Mouse (Mus musculus): ENCODE data around the gene Phf21b.
"Not testable (repeated sequence)": the region's sequence is repeated elsewhere in the genome, so short reads cannot be mapped to it uniquely, and the experiment has no call there.

Phf21b gene

DNA sequence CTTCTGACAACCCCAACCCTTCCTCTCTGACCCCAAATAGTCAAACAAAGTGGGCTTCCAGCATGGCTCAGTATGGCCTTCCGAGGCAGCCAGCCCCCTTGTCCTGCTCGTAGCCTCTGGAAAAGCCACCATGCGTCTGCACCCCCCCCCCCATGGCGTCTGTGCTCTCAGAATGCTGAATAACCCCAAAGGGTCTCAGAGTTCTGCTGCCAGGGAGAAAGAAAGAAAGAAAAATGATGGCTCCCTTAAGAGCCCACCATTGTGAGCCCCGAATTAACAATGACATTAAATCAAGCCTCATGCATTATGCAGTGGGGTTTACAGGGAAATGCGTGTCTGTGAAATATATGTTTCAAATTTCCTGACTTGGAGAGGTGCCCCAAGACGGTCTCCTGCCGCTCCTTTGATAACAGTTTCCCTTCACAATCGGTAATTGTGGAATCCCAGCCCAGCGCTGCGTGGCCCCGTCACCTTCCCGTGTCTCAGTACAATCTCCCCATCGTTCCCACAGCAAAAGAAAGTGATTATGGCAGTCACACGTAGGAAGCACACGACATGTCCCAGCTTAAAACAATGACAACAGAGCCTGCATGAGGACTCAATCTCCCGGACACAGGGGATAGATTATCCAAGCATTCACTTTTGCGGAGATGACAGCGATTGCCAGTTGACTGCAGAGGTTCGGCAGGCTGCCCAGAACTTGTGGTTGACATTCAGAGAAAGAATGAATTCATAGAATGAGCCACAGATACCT lies 80.3 kb downstream of the Phf21b start:
- DNase-seq (ENCODE audit: low spot score) = no peak

DNA sequence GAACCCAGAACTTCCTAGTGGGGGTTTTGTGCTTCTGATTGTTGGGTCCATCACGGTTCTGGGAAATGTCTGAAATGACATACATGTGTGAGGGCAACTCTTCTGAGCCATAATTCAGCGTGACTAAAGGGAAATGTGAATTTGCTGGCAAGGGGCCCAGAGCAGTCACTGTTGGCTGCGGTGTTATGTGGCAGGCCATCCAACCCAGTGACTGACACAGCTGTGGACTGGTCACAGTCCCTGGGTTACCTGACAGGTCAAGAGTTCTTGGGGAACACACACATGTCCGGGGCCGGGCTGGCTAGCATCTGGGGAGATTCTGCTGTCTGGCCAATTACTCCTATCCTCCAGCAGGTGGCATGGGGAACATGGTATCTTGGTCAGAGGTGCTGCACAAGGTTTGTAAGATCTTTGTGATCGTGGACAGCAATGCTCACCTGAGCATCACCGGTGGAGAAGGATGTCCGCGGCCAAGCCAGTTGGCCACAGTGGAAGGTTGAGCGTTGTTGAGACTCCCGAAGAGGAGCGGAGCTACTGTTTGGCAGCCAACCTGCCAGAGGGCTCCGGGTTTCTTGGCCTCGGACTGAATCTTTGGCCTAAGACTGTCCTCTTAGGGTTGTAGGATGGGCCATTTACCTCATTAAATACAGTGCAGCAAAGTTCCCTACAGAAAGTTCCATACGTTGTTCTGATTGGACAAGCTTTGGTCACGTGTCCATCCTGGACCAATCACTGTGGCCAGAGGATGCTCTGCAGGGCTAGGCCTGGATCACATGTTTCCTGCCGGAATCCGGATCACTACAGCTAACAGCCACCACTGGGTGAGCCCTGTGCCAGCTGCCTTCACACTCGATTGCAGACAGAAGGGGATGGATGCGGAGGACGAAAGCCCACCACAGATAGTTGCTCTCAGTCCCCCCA lies 83.4 kb downstream of the Phf21b start:
- no peak for DNase-seq (ENCODE audit: low spot score)

DNA sequence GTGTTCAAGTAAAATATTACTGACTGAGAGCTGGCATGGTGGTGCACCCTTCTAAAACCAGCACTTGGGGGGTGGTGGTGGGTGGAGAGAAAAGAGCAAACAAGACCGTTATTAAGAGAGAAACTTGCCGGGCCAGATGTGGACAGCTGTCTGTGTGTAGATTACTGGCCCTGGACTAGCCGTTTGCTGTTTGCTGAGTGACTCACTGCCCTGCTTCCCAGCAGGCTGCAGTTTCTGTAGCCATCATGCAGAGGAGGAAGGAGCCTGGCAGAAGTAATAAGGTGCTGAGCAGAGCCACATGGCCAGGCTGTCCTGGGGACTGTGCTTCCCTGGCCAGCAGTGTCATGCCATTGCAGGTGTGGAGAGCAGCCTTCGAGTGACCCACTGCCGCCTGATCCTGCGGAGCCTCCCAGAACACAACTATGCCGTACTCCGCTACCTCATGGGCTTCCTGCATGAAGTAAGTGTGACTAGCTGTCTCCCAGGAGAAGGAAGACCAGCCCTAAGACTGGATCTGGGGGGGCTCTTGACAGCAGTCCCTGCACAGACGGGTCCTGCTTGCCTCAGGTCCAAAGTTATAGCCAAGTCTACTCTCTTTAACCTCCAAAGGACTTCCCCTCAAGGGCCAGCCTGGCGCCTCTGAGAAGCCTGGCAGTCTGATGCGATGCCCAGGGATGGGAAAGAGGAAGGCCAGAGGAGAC lies 86.1 kb downstream of the Phf21b start:
- no peak for DNase-seq (ENCODE audit: low spot score)

DNA sequence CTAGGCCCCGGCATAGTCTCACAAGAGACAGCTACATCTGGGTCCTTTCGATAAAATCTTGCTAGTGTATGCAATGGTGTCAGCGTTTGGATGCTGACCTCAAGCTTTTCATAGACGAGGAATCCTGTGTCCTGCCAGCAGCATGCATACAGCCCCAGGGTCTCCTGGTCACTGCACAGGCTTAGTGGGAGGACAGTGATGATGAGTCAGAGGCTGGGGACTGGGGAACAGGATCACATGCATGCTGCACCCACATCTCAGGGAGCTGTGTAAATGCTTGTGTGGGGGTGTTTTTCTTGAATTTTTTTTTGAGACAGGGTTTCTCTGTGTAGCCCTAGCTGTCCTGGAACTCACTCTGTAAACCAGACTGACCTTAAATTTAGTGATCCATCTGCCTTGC lies 87.3 kb downstream of the Phf21b start:
- DNase-seq (ENCODE audit: low spot score) = not testable (repeated sequence)

DNA sequence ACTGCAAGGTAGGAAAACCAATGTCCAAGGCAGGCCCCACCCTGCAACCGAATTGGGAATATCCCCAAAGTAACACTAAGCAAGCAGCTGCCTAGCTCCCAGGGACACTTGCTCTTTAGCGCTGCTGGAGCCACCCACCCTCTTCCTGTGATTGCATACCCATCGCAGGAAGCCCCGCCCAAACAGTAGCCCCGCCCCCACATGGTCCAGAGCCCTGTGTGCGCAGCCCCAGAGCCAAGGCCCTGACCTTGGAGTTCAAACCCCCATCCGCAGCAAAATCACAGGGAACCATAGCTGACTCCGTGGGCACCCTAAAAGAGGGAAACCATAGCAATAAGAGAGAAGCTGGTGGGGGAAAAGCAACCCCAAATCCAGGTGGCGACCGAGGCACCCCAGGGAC lies 89.2 kb downstream of the Phf21b start:
- DNase-seq (ENCODE audit: low spot score) = no peak

DNA sequence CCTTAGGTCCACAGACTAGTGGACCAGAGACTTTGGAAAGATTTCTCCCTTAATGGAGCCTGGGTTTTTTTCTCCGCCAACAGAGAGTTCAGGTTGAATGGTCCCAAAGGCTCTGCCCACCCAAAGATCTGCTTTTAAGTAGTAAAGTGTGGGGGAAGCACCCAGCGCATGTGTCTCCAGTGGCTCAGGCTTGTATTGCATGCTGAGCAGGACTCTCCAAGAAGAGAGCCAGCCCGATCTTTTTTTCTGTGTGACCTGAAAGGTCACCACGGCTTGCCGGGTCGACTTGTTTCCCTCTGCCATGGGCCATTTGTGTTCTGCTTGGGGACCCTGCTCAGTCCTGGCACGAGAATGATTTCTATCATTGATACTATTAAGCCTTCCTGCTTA lies 92.4 kb downstream of the Phf21b start:
- no peak for DNase-seq (ENCODE audit: low spot score)

DNA sequence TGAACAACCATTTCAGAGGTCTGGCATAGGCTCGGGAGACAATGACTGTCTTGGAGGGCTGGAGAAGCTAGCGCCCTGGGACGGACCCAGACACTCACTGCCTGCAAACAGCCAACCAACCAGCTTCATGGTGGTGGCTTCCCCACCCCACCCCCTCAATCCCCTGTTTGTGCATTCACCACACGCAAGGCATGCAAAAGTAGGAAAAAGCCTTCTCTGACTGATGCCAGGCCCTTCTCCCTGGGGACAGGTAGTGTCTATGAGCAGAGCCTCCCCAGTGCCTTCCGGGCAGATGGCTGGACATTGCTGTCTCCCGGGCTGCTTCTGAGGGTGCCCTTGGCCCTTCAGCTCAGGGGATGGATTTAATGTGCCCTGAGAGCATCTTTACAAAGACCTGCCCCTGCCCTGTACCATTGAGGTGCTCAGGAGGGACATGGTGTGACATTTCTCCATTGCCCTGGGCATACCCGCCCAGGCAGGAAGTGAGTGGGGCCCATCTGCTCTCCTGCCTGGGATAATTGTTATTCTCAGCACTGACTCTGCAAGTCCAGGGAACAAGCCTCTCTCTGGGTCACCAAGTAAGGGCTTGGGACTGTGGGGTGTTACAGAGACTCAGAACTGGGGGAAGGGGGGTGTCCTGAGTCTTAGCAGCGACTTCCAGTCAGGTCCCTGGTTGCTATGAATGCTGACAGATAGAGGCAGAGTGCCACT lies 93.0 kb downstream of the Phf21b start:
- DNase-seq (ENCODE audit: low spot score) = no peak

DNA sequence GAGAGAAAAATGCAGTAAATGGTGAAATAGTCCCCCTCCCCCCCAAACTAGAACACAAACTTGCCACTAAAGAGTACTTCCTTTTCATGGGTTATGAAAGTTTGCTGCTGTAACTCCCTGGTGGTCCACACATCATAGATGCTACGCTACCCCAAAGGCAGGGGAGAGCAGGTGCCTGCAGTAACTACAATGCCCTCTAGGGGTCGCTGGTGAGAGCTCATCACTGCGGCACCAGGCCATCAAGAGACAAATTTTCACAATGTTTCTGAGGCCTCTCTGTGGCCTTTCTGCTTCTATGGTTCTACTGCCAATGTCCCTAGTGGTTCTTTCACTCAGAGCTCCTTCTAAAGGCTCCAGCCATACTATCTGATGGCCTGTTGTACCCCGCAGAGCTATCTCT lies 97.4 kb downstream of the Phf21b start:
- DNase-seq (ENCODE audit: low spot score) = no peak

DNA sequence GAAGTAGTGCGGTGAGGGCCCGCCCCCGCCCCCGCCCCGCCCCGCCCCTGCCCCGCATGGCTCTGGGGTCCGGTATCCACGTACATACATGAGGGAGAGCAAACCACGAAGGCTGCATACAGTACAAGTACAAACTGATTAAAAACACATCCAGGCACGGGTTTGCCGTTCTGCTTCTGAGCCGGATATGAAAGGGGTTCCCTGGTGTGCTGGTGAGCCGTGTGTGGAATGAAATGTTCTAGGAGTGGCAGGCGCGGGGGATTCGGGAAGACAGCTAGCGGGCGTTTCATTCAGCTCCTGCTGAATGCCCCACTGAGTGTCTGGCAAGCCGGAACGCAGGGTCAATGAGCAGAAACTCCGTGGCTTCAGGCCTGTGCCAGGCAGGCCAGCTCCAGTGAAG lies 99.4 kb downstream of the Phf21b start:
- no peak for DNase-seq (ENCODE audit: low spot score)

DNA sequence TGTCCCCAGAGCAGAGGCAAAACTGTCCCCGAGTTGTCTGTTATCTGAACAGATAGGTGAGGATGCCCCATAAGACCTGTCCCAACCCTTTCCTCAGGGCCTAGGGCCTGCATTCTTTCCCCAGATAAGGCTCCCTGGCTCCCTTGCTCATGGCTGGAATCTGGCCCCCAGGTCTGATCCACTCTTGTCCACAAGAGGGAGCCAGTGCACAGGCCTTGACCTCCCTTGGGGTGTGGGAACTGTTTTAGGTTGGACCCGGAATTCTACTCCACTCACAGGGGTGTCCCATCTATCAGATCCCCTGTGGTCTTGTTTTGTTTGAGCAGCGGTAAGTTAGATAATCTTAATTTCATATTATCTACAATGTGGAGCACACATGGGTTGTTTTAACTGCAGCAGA lies 100.9 kb downstream of the Phf21b start:
- DNase-seq (ENCODE audit: low spot score) = peak; percentile 69

DNA sequence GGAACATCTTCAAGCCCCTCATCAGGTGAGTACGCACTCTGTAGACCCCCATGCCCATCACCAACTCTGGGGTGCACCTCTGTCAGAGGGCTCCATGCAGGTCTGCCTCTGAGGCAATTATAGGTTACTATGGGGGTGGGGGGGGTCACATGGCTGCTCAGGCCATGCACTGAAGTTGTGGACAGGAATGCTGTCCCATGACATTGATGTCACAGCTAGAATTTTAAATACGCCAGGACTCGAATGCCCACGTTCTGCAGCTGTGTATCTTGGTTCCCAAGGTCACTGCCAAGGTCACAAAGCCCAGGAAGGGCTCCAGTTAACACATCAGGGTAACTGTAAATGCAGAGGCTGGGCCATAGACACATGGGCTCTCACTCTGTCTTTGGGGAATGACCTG lies 110.0 kb downstream of the Phf21b start:
- no peak for DNase-seq (ENCODE audit: low spot score)

DNA sequence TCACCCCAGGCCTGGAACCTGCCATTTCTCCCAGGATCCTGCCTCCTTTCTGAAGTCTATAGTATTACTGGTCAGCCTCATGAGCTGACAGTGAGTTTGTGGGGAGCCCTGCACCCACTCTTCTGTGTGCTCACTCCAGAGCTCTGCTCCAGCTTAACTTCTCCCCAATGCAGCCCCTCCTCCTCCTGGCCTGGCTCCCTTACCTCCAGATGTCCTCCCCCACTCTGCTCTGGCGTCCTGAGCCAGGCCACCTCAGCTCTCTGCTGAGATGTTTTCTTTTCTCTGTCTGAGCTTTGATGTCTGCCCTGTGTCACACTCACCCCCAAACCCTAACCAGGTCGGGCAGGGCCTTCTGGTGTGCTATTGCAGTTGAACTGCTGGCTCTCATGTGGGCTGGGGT lies 111.5 kb downstream of the Phf21b start:
- DNase-seq (ENCODE audit: low spot score) = no peak

DNA sequence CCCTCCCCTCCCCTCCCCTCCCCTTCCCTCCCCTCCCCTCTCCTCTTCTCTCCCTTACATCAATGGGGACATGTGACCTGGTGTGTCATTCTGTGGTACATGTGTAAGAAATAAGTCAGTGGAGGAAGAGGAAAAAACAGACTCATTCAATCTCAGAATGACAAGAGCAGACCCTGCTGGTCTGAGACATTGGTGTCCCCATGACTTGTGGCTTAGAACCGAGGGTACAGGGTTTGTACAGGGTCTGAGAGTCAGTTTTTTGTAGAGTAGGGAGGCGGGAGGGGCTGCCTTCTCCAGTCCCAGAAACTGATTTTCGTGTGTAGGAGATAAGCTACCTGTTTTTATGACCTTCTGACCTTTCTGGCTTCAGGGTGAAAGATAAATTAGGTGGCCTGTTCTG lies 112.5 kb downstream of the Phf21b start:
- no peak for DNase-seq (ENCODE audit: low spot score)

DNA sequence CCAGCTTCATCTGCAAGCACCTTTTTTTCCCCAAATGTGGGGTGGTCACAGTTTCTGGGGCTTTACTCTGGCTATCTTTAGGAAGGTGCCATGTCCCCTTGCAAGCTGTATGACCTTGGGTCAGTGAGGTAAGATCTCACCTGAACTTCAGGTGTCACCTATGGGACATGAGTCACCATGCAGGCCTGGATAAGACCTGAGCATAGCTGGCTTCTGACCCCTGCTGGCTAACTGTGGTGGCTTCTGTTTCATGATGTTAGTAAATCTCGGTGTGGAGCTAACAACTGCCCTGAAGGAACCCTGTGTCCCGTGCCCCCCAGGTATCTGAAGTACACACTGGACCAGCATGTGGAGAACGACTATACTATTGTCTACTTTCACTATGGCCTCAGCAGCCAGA lies 114.3 kb downstream of the Phf21b start:
- DNase-seq (ENCODE audit: low spot score) = no peak

DNA sequence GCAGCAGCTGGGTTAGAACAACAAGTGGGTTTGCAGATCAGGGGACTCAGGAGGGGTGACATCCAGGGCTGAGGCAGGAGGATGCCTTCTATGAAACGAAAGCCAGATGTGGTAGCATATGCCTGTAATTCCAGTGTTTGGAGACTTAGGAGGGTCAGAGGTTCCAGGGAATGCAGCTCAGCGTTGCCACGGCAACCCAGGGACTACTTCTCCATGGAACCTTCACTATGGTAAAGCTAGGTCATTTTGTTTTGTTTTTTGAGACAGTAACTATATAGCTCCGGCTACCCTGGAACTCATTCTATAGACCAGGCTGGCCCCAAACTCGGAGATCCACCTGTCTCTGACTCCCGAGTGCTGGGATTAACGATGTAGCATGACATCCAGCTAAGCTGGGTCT lies 117.6 kb downstream of the Phf21b start:
- DNase-seq (ENCODE audit: low spot score) = no peak

DNA sequence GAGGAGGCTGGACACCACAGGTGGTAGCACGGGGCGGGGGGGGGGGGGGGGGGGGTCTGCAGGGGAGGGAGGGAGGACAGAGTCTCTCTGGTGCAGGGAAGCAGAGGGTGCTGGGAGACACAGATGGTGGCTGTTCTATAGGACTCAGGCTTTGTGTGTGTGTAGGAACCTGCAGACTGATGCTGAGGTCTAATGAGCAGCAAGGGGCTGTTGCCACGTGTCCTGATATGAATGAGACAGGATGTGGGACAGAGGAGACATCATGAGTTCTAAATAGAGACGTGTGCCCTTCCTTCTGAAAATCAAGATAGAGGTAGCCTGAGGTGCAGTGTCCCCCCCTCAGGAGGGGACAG lies 118.9 kb downstream of the Phf21b start:
- no peak for DNase-seq (ENCODE audit: low spot score)

DNA sequence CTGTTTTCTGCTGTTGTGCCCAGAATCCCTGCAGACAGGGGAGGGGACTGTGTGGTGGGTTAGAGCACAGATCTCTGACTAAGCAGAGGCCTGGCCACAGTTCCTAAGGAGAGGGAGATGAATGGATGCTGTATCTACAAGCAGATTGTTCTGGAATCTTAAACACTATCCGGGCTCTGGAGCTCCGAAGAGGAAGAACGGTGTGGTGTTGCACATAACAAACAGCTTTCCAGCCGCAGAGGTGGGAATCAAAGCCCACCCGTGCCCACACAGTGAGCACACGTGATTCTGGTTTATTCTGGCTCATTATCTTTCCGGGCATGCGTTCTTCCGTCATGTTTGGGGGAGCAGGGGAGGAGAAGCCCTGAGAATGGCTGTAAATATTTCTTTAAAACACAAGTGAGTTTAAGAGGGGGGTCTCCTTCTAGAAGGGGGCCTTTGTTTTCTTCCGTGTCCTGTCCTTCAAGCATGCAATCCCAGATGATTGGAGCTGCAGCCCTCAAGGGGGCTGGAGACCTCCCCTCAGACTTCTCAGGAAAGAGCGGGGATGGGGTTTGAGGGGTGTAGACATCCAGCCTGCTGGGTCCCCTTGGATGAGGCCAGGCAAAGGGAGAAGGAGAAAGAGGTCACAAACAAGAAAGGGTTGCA lies 119.4 kb downstream of the Phf21b start:
- no peak for DNase-seq (ENCODE audit: low spot score)
